Mouse (Mus musculus): ENCODE measurements at regions not wholly inside any gene's neighbourhood (a gene's known extent, or its start where the extent isn't known, plus 50 kb on each side); places are given as distances from the start of the nearest gene placed in this dataset.

GRCm38 (mm10) chr9:84178705-84179104, 253.8 kb downstream of the Bckdhb start:
- DNase-seq (ENCODE audit: low spot score), result no peak

GRCm38 (mm10) chr9:84179238-84179637, 254.3 kb downstream of the Bckdhb start:
- DNase-seq (ENCODE audit: low spot score), result no peak

- DNase-seq (ENCODE audit: low spot score), result no peak
Measured at GRCm38 (mm10) chr9:84183637-84184374, 258.9 kb downstream of the Bckdhb start.

GRCm38 (mm10) chr9:84187531-84187930, 262.6 kb downstream of the Bckdhb start:
- no peak for DNase-seq (ENCODE audit: low spot score)

- DNase-seq (ENCODE audit: low spot score), result no peak
Measured at GRCm38 (mm10) chr9:84193405-84193804, 268.5 kb downstream of the Bckdhb start.

GRCm38 (mm10) chr9:84194716-84195115, 269.8 kb downstream of the Bckdhb start:
- no peak for DNase-seq (ENCODE audit: low spot score)

GRCm38 (mm10) chr9:84195338-84195737, 270.4 kb downstream of the Bckdhb start:
- DNase-seq (ENCODE audit: low spot score), result no peak

- no peak for DNase-seq (ENCODE audit: low spot score)
Measured at GRCm38 (mm10) chr9:84200208-84200607, 275.3 kb downstream of the Bckdhb start.

GRCm38 (mm10) chr9:84204056-84204455, 279.1 kb downstream of the Bckdhb start:
- no peak for DNase-seq (ENCODE audit: low spot score)

GRCm38 (mm10) chr9:84240491-84240975, 315.6 kb downstream of the Bckdhb start:
- DNase-seq (ENCODE audit: low spot score), result no peak

GRCm38 (mm10) chr9:84249765-84250164, 324.8 kb downstream of the Bckdhb start:
- no peak for DNase-seq (ENCODE audit: low spot score)

- DNase-seq (ENCODE audit: low spot score), result peak; percentile 7
Measured at GRCm38 (mm10) chr9:84253022-84253991, 328.4 kb downstream of the Bckdhb start.

GRCm38 (mm10) chr9:84258488-84258887, 333.5 kb downstream of the Bckdhb start:
- DNase-seq (ENCODE audit: low spot score), result no peak

GRCm38 (mm10) chr9:84259751-84260150, 334.8 kb downstream of the Bckdhb start:
- DNase-seq (ENCODE audit: low spot score), result no peak

GRCm38 (mm10) chr9:84262151-84262550, 337.2 kb downstream of the Bckdhb start:
- DNase-seq (ENCODE audit: low spot score), result no peak

- DNase-seq (ENCODE audit: low spot score), result no peak
Measured at GRCm38 (mm10) chr9:84266974-84267373, 342.0 kb downstream of the Bckdhb start.

- no peak for DNase-seq (ENCODE audit: low spot score)
Measured at GRCm38 (mm10) chr9:84274608-84275007, 349.7 kb downstream of the Bckdhb start.

- no peak for DNase-seq (ENCODE audit: low spot score)
Measured at GRCm38 (mm10) chr9:84278295-84278694, 353.4 kb downstream of the Bckdhb start.

GRCm38 (mm10) chr9:84278731-84279130, 353.8 kb downstream of the Bckdhb start:
- DNase-seq (ENCODE audit: low spot score), result no peak

GRCm38 (mm10) chr9:84280898-84281297, 356.0 kb downstream of the Bckdhb start:
- DNase-seq (ENCODE audit: low spot score), result no peak

- no peak for DNase-seq (ENCODE audit: low spot score)
Measured at GRCm38 (mm10) chr9:84281610-84282009, 356.7 kb downstream of the Bckdhb start.

GRCm38 (mm10) chr9:84283296-84283695, 358.4 kb downstream of the Bckdhb start:
- no peak for DNase-seq (ENCODE audit: low spot score)

GRCm38 (mm10) chr9:84285604-84286003, 360.7 kb downstream of the Bckdhb start:
- DNase-seq (ENCODE audit: low spot score), result no peak

All from yolk sac, embryonic 10.5 days (tissue).